ENCODE assay signal across 22 mouse cellular contexts in genomic region chr4:123292989-123293388, GRCm38 (mm10). TPM values are rescaled to one million over a fixed set of nuclear protein-coding genes. Genes with fewer than 3 reads are reported as not detected.
DNase-seq lines count a peak whose midpoint lies in the region; ATAC-seq and TF ChIP-seq lines count a peak whose summit lies in the region.
"Had no signal": no experiment of that assay in that cellular context is flagged by ENCODE, and none has a peak within 500 bp of the region (broad histone marks: within the 10 kb centered on the region; RNA-seq: fewer than 3 reads in every experiment).

No protein-coding gene starts in this region.

- H3K4me1 ChIP-seq in kidney, adult 2 months (ENCODE audit: control insufficient read depth, insufficient read depth, low read length), result no peaks in the 10 kb centered on the region
- H3K4me1 ChIP-seq in kidney, embryonic 16.5 days (ENCODE audit: insufficient read depth, low read length), result no peaks in the 10 kb centered on the region
- H3K4me1 ChIP-seq in kidney, embryonic 14.5 days (ENCODE audit: control insufficient read depth, insufficient read depth, low read length), result no peaks in the 10 kb centered on the region
- H3K4me1 ChIP-seq: hindbrain, embryonic 10.5 days had no signal

- no peak for TF ChIP-seq POLR2A in kidney, adult 2 months (IDR thresholded peaks at IDR 0.05; ENCODE audit: low read depth, low read length)

- DNase-seq in gastrocnemius, adult 2 months, result peak; percentile 59
- DNase-seq in gastrocnemius, postnatal 25 days, result no peak
- peak; percentile 39 for DNase-seq in kidney, adult 2 months
- DNase-seq in kidney, postnatal 36 days, result peak; percentile 27 to 34
- DNase-seq in cerebellum, postnatal 14 days, result no peak
- DNase-seq: cerebellum, adult 18-20 months; cerebellum, adult 9-11 months; heart, postnatal 10 days had no signal

- TF ChIP-seq CTCF in gastrocnemius, adult 2 months (IDR thresholded peaks at IDR 0.05), result no peak
- no peak for TF ChIP-seq CTCF in kidney, adult 2 months (conservative IDR thresholded peaks at IDR 0.05; ENCODE audit: insufficient read depth, insufficient read length, low read depth, low read length)

- no peak overlapping the region for H3K4me3 ChIP-seq in gastrocnemius, adult 2 months
- H3K4me3 ChIP-seq in kidney, adult 2 months (ENCODE audit: insufficient read depth, low read depth, low read length), result no peak overlapping the region
- no peak overlapping the region for H3K4me3 ChIP-seq in kidney, embryonic 16.5 days (ENCODE audit: low read length)
- no peak overlapping the region for H3K4me3 ChIP-seq in kidney, embryonic 14.5 days (ENCODE audit: low read length)
- H3K4me3 ChIP-seq: embryonic facial prominence, embryonic 10.5 days; erythroblast, embryonic 14.5 days; forebrain, embryonic 10.5 days; heart, adult 2 months; heart, embryonic 13.5 days; hindbrain, embryonic 10.5 days; intestine, embryonic 15.5 days had no signal

- peaks cover 11% of the 10 kb centered on the region for H3K36me3 ChIP-seq in kidney, adult 2 months (ENCODE audit: control insufficient read depth, insufficient read depth, low read length)
- H3K36me3 ChIP-seq in kidney, embryonic 16.5 days (ENCODE audit: insufficient read depth, low read length), result peaks cover 92% of the 10 kb centered on the region
- peaks cover 97% of the 10 kb centered on the region for H3K36me3 ChIP-seq in kidney, embryonic 14.5 days (ENCODE audit: control insufficient read depth, insufficient read depth, low read length)

- H3K4me2 ChIP-seq in kidney, embryonic 16.5 days (replicated peaks; ENCODE audit: low read depth, low read length), result no peak overlapping the region
- H3K4me2 ChIP-seq in kidney, embryonic 14.5 days (replicated peaks; ENCODE audit: low read depth, low read length), result no peak overlapping the region
- H3K4me2 ChIP-seq: heart, embryonic 13.5 days; hindbrain, embryonic 14.5 days; intestine, embryonic 15.5 days had no signal

- WGBS in kidney, adult 2 months, result 79% methylated on average over 7 of the region's 7 CpGs
- WGBS in kidney, embryonic 16.5 days, result 71% methylated on average over 7 of the region's 7 CpGs
- WGBS in kidney, embryonic 14.5 days, result 78% methylated on average over 7 of the region's 7 CpGs

- no peaks in the 10 kb centered on the region for H3K9me3 ChIP-seq in kidney, embryonic 16.5 days (ENCODE audit: low read length)
- H3K9me3 ChIP-seq in kidney, embryonic 14.5 days (ENCODE audit: control insufficient read depth, low read length), result no peaks in the 10 kb centered on the region
- H3K9me3 ChIP-seq: embryonic facial prominence, embryonic 10.5 days; forebrain, embryonic 10.5 days; heart, embryonic 13.5 days; hindbrain, embryonic 10.5 days; intestine, embryonic 15.5 days had no signal

- H3K9ac ChIP-seq in kidney, embryonic 16.5 days (replicated peaks; ENCODE audit: low read length), result no peak overlapping the region
- no peak overlapping the region for H3K9ac ChIP-seq in kidney, embryonic 14.5 days (ENCODE audit: low read depth, low read length)
- H3K9ac ChIP-seq: heart, embryonic 13.5 days; hindbrain, embryonic 14.5 days; intestine, embryonic 15.5 days had no signal

- peak overlapping the region; percentile 53 for H3K27ac ChIP-seq in gastrocnemius, adult 2 months
- H3K27ac ChIP-seq in kidney, adult 2 months (ENCODE audit: insufficient read depth, low read depth, low read length), result no peak overlapping the region
- no peak overlapping the region for H3K27ac ChIP-seq in kidney, embryonic 16.5 days (ENCODE audit: low read length)
- no peak overlapping the region for H3K27ac ChIP-seq in kidney, embryonic 14.5 days (ENCODE audit: low read depth, low read length)
- H3K27ac ChIP-seq: embryonic facial prominence, embryonic 10.5 days; forebrain, embryonic 10.5 days; heart, adult 2 months; heart, embryonic 13.5 days; hindbrain, embryonic 10.5 days; hindbrain, embryonic 14.5 days; intestine, embryonic 15.5 days had no signal

- no peaks in the 10 kb centered on the region for H3K27me3 ChIP-seq in kidney, adult 2 months (replicated peaks; ENCODE audit: control insufficient read depth, insufficient read depth, low read length)
- no peaks in the 10 kb centered on the region for H3K27me3 ChIP-seq in kidney, embryonic 16.5 days (ENCODE audit: insufficient read depth, low read length)
- no peaks in the 10 kb centered on the region for H3K27me3 ChIP-seq in kidney, embryonic 14.5 days (ENCODE audit: control insufficient read depth, insufficient read depth, low read length)
- H3K27me3 ChIP-seq: heart, embryonic 13.5 days; intestine, embryonic 15.5 days had no signal

- intact Hi-C loops in gastrocnemius, adult 2 months (cut with DNase I), result no loop called here

- no peak for ATAC-seq in kidney, embryonic 16.5 days (ENCODE audit: low FRiP score, low TSS enrichment)
- no peak for ATAC-seq in kidney, embryonic 14.5 days (ENCODE audit: low FRiP score, low TSS enrichment)
- ATAC-seq: forebrain, embryonic 14.5 days; intestine, embryonic 15.5 days had no signal

RNA-seq across cellular contexts. Expression of gene Oxct2a, which starts 30.4 kb away (rescaled TPM):
- total RNA-seq in gastrocnemius, adult 2 months (2021), result under 1 TPM in 1 of 2 experiments, not detected in 1; 0.33 TPM
- total RNA-seq in gastrocnemius, postnatal 25 days (2021), result under 1 TPM in 1 of 2 experiments, not detected in 1; 0.16 TPM
- 0.11 and 0.30 TPM in 2 replicates for polyA plus RNA-seq in kidney, adult 2 months (2012; rRNA removed)
- 0.16 TPM in 1 of 2 replicates, not detected in the other for polyA plus RNA-seq in kidney, embryonic 16.5 days (2015; fragmentation: Nextera tagmentation; extraction: Ambion mirVana)
- not detected in 2 replicates for polyA plus RNA-seq in kidney, embryonic 14.5 days (2014; fragmentation: Nextera tagmentation; extraction: Ambion mirVana)
- total RNA-seq: gastrocnemius, postnatal 4 days; heart, adult 2 months; heart, postnatal 10 days had no signal
- polyA plus RNA-seq: embryonic facial prominence, embryonic 10.5 days; embryonic facial prominence, embryonic 14.5 days; erythroblast, embryonic 14.5 days; forebrain, embryonic 10.5 days; forebrain, embryonic 14.5 days; heart, embryonic 13.5 days; hindbrain, embryonic 10.5 days; intestine, embryonic 15.5 days had no signal

RNA-seq across cellular contexts. Expression of gene Pabpc4, which starts 30.8 kb away (rescaled TPM):
- total RNA-seq in gastrocnemius, adult 2 months (2021), result 100 to 1,000 TPM; 325 to 341 TPM
- total RNA-seq in gastrocnemius, postnatal 25 days (2021), result 100 to 1,000 TPM; 278 to 325 TPM
- polyA plus RNA-seq in kidney, adult 2 months (2012; rRNA removed), result 57.8 and 67.1 TPM in 2 replicates
- 45.0 and 47.7 TPM in 2 replicates for polyA plus RNA-seq in kidney, embryonic 16.5 days (2015; fragmentation: Nextera tagmentation; extraction: Ambion mirVana)
- 63.9 and 82.6 TPM in 2 replicates for polyA plus RNA-seq in kidney, embryonic 14.5 days (2014; fragmentation: Nextera tagmentation; extraction: Ambion mirVana)

RNA-seq across cellular contexts. Expression of gene Bmp8a, which starts 50.1 kb away (rescaled TPM):
- 1 to 10 TPM in 1 of 2 experiments, under 1 TPM in 1; 0.98 to 2.6 TPM for total RNA-seq in gastrocnemius, adult 2 months (2021)
- under 1 TPM; 0.35 to 0.36 TPM for total RNA-seq in gastrocnemius, postnatal 25 days (2021)
- polyA plus RNA-seq in kidney, adult 2 months (2012; rRNA removed), result 1.5 and 2.9 TPM in 2 replicates
- polyA plus RNA-seq in kidney, embryonic 16.5 days (2015; fragmentation: Nextera tagmentation; extraction: Ambion mirVana), result 0.32 and 0.36 TPM in 2 replicates
- polyA plus RNA-seq in kidney, embryonic 14.5 days (2014; fragmentation: Nextera tagmentation; extraction: Ambion mirVana), result 0.20 TPM in 1 of 2 replicates, not detected in the other
- total RNA-seq: gastrocnemius, postnatal 4 days; heart, adult 2 months had no signal
- polyA plus RNA-seq: embryonic facial prominence, embryonic 10.5 days; erythroblast, embryonic 14.5 days; forebrain, embryonic 14.5 days; heart, adult 2 months had no signal

RNA-seq across cellular contexts. Expression of gene Heyl, which starts 59.6 kb away (rescaled TPM):
- total RNA-seq in gastrocnemius, adult 2 months (2021), result 1 to 10 TPM; 5.1 to 6.4 TPM
- 1 to 10 TPM; 6.7 to 7.4 TPM for total RNA-seq in gastrocnemius, postnatal 25 days (2021)
- polyA plus RNA-seq in kidney, adult 2 months (2012; rRNA removed), result 3.5 and 4.1 TPM in 2 replicates
- 48.8 and 50.7 TPM in 2 replicates for polyA plus RNA-seq in kidney, embryonic 16.5 days (2015; fragmentation: Nextera tagmentation; extraction: Ambion mirVana)
- 25.1 and 50.2 TPM in 2 replicates for polyA plus RNA-seq in kidney, embryonic 14.5 days (2014; fragmentation: Nextera tagmentation; extraction: Ambion mirVana)
- total RNA-seq: ES-E14 had no signal
- polyA plus RNA-seq: erythroblast, embryonic 14.5 days had no signal

Comparison
In these comparisons a context has a peak if more than half of its experiments do, and no peak if none do; other contexts are left out.
1. DNase-seq: peak in gastrocnemius, adult 2 months (single experiment), kidney, adult 2 months (single experiment) and kidney, postnatal 36 days (2 of 2); none in gastrocnemius, postnatal 25 days (single experiment) and cerebellum, postnatal 14 days (0 of 2).